Mouse (Mus musculus): ENCODE data around the gene Plcl1.

Plcl1 gene

GRCm38 (mm10) chr1:55704707-55705106 is 299.0 kb downstream of the Plcl1 start:
- no peak for DNase-seq (ENCODE audit: low read depth)

GRCm38 (mm10) chr1:55705173-55705572 is 299.5 kb downstream of the Plcl1 start:
- no peak for DNase-seq (ENCODE audit: low read depth)

- no peak for DNase-seq (ENCODE audit: low read depth)
These were observed 300.0 kb downstream of the Plcl1 start for GRCm38 (mm10) chr1:55705756-55706155.

GRCm38 (mm10) chr1:55706933-55707332 is 301.2 kb downstream of the Plcl1 start:
- no peak for DNase-seq (ENCODE audit: low read depth)

- DNase-seq (ENCODE audit: low read depth) = no peak
These were observed 311.6 kb downstream of the Plcl1 start for GRCm38 (mm10) chr1:55717283-55717803.

DNA sequence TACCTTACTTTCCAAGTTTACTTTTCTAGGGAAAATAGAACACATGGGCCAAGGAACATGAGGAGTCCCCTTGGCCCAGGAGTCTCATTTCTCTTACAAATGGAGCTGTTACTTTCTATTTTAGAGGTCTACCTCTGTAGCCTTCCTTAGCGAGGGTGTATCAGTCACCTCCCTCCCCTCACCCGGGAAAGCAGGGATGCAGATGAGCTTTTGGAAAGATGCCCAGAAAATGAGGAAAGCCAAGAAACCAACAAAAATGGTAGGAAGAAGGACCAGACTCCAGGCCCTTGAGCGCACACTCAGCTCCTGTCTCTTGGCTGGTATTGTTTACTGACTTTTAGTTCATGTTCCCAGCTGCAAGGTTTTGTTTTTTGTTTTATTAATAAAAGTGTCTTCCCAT is 319.7 kb downstream of the Plcl1 start:
- DNase-seq (ENCODE audit: low read depth) = no peak

DNA sequence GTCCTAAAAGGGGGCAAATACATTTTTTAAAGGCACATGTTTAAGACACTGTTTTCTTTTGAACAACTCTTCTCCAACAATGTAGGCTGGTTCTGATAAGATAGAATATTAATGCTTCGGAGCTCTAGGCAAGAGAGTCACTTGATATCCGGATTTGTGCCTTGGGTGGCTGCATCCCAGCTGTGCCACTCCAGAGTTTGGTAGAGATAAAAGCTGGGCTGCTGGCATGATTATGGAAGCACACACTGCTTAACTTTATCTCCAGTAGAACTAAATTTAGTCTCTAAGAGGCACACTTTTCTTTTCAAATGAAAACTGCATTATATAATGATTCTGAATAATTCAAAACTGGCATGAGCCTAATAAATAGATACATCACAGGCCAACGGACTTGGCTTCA is 323.6 kb downstream of the Plcl1 start:
- DNase-seq (ENCODE audit: low read depth) = no peak

DNA sequence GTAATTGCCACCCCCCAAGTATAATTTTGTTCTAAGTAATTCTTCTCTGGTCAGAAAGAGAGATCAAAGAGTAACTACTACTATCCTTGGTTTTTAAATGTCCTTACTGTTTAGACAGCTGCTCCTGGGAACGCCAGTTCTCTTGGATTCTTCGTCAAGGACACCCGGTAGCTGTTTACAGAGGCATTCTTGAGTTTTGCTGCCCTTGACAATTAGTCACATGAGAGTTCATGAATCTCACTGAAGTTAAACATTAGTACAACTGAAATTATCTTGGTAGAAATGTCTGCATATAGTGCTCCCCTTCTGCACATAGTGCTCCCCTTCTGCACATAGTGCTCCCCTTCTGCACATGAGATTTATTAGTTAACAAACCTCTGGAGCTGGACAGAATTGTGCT is 327.2 kb downstream of the Plcl1 start:
- no peak for DNase-seq (ENCODE audit: low read depth)

- DNase-seq (ENCODE audit: low read depth) = peak; percentile 46
These were observed 330.5 kb downstream of the Plcl1 start for GRCm38 (mm10) chr1:55736054-55736740.

DNA sequence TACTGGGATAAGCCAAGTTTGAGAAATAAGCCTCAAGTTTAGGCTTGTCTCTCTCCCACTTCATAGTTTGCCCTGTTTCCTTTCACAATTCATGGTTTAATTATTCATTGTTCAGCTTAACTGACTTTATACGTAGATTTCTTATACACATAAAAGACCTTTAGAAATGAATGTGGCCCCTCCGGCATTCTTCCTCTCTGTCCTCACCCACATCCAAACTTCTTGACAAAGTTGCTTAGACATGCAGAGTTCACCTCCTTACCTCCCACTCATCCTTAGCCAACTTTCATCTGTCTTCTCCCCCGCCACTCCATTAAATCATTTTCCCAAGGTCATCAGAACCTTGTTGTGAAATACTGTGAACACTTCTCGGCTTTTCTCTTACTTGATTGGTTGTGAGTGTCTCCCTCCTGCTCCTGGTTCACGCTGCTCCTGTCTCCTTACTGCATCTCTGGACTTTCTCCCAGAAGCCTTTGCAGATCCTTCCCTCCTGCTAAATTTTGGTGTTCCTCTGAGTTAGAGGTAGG is 331.1 kb downstream of the Plcl1 start:
- no peak for DNase-seq (ENCODE audit: low read depth)

DNA sequence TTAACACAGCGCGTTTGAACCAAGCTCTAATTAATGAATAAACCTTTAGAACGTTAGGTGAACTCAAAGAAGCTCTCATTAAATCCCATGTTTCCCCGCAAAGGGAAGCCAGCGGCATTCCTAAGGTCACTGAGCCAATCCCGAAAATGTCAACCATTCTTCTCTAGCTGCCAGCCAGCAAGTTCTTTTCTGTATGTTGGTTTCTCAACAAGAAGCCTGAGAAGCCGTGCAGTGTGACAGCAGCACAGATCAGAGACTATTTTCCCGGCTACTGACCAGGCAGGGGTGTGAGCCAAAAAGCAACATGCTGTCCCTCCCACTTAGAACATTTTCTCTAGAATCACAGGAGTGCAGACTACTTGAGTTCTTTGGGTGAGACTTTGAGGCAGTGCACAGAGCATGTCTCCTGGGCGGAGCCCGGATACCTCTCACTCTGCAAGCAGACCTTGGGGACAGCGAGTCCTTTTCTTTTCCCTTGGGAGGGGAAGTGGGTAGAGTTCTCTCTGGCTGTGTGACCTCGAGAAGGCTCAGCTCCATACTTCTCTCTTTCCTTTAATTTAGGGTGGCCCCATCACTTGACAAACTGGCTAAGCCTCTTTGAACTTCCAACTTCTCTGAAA is 333.1 kb downstream of the Plcl1 start:
- DNase-seq (ENCODE audit: low read depth) = no peak

DNA sequence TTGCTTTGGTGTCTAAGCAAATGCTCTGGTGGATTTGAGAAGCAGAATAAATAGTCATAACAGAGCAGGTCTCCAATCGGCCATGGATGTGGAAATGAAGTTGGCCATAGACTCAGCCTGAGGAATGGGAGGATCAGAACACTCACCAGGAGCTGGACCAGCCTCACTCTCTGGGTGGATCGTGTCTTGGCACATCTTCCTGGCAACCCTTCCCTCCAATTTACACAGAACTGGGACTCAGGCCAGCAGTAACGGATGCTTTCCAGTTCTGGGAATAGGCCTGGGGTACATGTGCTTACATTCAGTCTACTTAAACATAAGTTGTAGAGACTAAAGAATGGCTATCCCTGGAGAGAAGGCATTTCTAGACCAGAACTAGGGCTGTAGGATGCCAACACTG is 336.2 kb downstream of the Plcl1 start:
- DNase-seq (ENCODE audit: low read depth) = no peak

GRCm38 (mm10) chr1:55748516-55748915 is 342.8 kb downstream of the Plcl1 start:
- no peak for DNase-seq (ENCODE audit: low read depth)

- no peak for DNase-seq (ENCODE audit: low read depth)
These were observed 344.0 kb downstream of the Plcl1 start for GRCm38 (mm10) chr1:55749770-55750169.

DNA sequence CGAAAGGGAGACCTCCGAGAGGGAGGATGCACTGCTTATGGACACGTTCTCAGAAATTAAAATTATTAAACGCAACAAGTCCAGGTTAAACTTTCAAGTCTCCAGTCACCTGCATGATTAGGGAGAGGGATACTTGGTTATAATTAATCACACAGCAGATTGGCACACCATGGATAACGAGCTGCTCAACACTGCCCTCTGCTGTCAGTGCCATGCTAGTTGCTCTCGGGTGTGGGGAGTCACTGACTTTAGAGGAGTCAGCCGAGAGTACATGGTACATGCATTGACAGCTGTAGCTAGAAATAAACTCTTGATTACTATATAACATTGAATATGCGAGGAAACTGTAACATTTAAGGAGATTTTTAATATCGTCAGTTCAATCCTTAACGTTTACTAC is 350.0 kb downstream of the Plcl1 start:
- no peak for DNase-seq (ENCODE audit: low read depth)

GRCm38 (mm10) chr1:55762284-55762683 is 356.6 kb downstream of the Plcl1 start:
- DNase-seq (ENCODE audit: low read depth) = no peak

GRCm38 (mm10) chr1:55763171-55763570 is 357.4 kb downstream of the Plcl1 start:
- no peak for DNase-seq (ENCODE audit: low read depth)

- DNase-seq (ENCODE audit: low read depth) = no peak
These were observed 361.0 kb downstream of the Plcl1 start for GRCm38 (mm10) chr1:55766743-55767142.

- DNase-seq (ENCODE audit: low read depth) = no peak
These were observed 364.5 kb downstream of the Plcl1 start for GRCm38 (mm10) chr1:55770072-55770785.

DNA sequence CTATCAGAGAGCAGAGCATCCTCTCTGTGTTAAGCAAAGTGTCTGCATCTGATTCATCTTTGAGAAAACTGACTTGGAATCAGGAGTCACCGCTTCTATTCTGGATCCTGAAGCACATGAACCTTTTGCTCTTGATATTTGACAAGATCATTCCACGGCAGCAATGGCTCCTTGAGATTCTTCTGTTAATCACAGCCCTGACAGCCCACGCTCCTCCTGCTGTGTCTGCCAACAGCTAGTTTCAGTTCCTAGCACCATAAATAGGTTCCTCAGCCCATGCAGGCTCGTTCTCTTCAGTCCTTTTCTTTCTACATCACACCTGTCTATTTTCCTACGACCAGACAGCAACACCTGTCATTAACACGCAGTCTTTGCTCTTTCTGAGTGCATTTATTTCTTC is 387.1 kb downstream of the Plcl1 start:
- DNase-seq (ENCODE audit: low read depth) = no peak

Data from fibroblast of lung, adult 2 months (primary cell).